Mouse (Mus musculus): ENCODE data around the gene Pabpc1l.

GRCm38 (mm10) chr2:164073918-164074578 lies 48.8 kb downstream of the Pabpc1l start:
- TF ChIP-seq EP300 (IDR thresholded peaks at IDR 0.05; ENCODE audit: low read depth): no peak
- peak; percentile 96 for TF ChIP-seq CTCF (IDR thresholded peaks at IDR 0.05; ENCODE audit: low read depth)
